In genomic region chr3:127407868-127408574, GRCm38 (mm10) we compare ENCODE assay signal across 8 mouse cellular contexts.
DNase-seq lines count a peak whose midpoint lies in the region; ATAC-seq lines count a peak whose summit lies in the region.

No protein-coding gene starts in this region.

- 9% methylated on average over 9 of the region's 9 CpGs for WGBS in forebrain, embryonic 11.5 days
- 19% methylated on average over 9 of the region's 9 CpGs for WGBS in liver, embryonic 15.5 days (ENCODE audit: insufficient replicate concordance)
- WGBS in stomach, embryonic 16.5 days: 6% methylated on average over 9 of the region's 9 CpGs

- no peak; the same call in 1 of the 2 replicates for ATAC-seq in forebrain, embryonic 11.5 days (replicated peaks; ENCODE audit: low FRiP score)
- peak; percentile 51; the same call in 1 of the 2 replicates for ATAC-seq in liver, embryonic 15.5 days (ENCODE audit: insufficient read depth)
- ATAC-seq in stomach, embryonic 16.5 days (ENCODE audit: insufficient read depth, low FRiP score): peak; percentile 45; the same call in 1 of the 2 replicates

- H3K27ac ChIP-seq in forebrain, embryonic 11.5 days (ENCODE audit: low read depth, low read length): peak overlapping the region; percentile 76
- no peak overlapping the region for H3K27ac ChIP-seq in liver, embryonic 15.5 days (replicated peaks)
- H3K27ac ChIP-seq in stomach, embryonic 16.5 days (ENCODE audit: low read length): no peak overlapping the region

- peak overlapping the region; percentile 77 for H3K9ac ChIP-seq in forebrain, embryonic 11.5 days (ENCODE audit: low read length)
- no peak overlapping the region for H3K9ac ChIP-seq in liver, embryonic 15.5 days
- peak overlapping the region; percentile 70 for H3K9ac ChIP-seq in stomach, embryonic 16.5 days (ENCODE audit: low read length)

- peak overlapping the region; percentile 48 for H3K4me3 ChIP-seq in forebrain, embryonic 11.5 days (ENCODE audit: low read depth, low read length)
- peak overlapping the region; percentile 44 for H3K4me3 ChIP-seq in liver, embryonic 15.5 days (replicated peaks)
- H3K4me3 ChIP-seq in stomach, embryonic 16.5 days (replicated peaks; ENCODE audit: low read length): peak overlapping the region; percentile 54

- H3K9me3 ChIP-seq in forebrain, embryonic 11.5 days (ENCODE audit: control insufficient read depth, low read length): no peaks in the 10 kb centered on the region
- no peaks in the 10 kb centered on the region for H3K9me3 ChIP-seq in liver, embryonic 15.5 days (replicated peaks)
- no peaks in the 10 kb centered on the region for H3K9me3 ChIP-seq in stomach, embryonic 16.5 days (replicated peaks; ENCODE audit: control insufficient read depth, low read length)

- no peaks in the 10 kb centered on the region; the same call in 1 of the 2 replicates for H3K4me1 ChIP-seq in forebrain, embryonic 11.5 days (replicated peaks; ENCODE audit: control insufficient read depth, insufficient read depth, low read length)
- peaks cover 19% of the 10 kb centered on the region for H3K4me1 ChIP-seq in liver, embryonic 15.5 days (replicated peaks)
- H3K4me1 ChIP-seq in stomach, embryonic 16.5 days (ENCODE audit: control insufficient read depth, insufficient read depth, low read length): peaks cover 11% of the 10 kb centered on the region

- H3K36me3 ChIP-seq in forebrain, embryonic 11.5 days (ENCODE audit: control insufficient read depth, insufficient read depth, low read length): no peaks in the 10 kb centered on the region
- H3K36me3 ChIP-seq in liver, embryonic 15.5 days (replicated peaks): no peaks in the 10 kb centered on the region
- H3K36me3 ChIP-seq in stomach, embryonic 16.5 days (ENCODE audit: control insufficient read depth, insufficient read depth, low read length): no peaks in the 10 kb centered on the region

- DNase-seq in cerebellum, postnatal 10 days: peak; percentile 32 to 47
- DNase-seq in cerebellum, adult 9-10 months: no peak
- DNase-seq in 3134 (ENCODE audit: extremely low read depth, insufficient read length, low spot score): peak; percentile 9
- DNase-seq in forebrain, embryonic 11.5 days (ENCODE audit: low spot score): peak; percentile 53
- no peak for DNase-seq in ovary, postnatal 36 days (ENCODE audit: low spot score)
- DNase-seq in gastrocnemius, postnatal 25 days: no peak

- H3K4me2 ChIP-seq in forebrain, embryonic 11.5 days (ENCODE audit: low read depth, low read length, severe bottlenecking): peak overlapping the region; percentile 88
- H3K4me2 ChIP-seq in liver, embryonic 15.5 days: peak overlapping the region; percentile 60
- H3K4me2 ChIP-seq in stomach, embryonic 16.5 days (ENCODE audit: low read depth, low read length): peak overlapping the region; percentile 69

- no peaks in the 10 kb centered on the region for H3K27me3 ChIP-seq in forebrain, embryonic 11.5 days (ENCODE audit: control insufficient read depth, insufficient read depth, low read length)
- 0 out of 2 replicates have a peak, but pooled peaks cover 5% of the 10 kb centered on the region for H3K27me3 ChIP-seq in liver, embryonic 15.5 days
- no peaks in the 10 kb centered on the region for H3K27me3 ChIP-seq in stomach, embryonic 16.5 days (ENCODE audit: control insufficient read depth, insufficient read depth, low read length)

Comparison
In these comparisons a context has a peak if more than half of its experiments do, and no peak if none do; other contexts are left out.
1. DNase-seq: peak in cerebellum, postnatal 10 days (2 of 2), 3134 (single experiment) and forebrain, embryonic 11.5 days (single experiment); none in cerebellum, adult 9-10 months (single experiment), ovary, postnatal 36 days (single experiment) and gastrocnemius, postnatal 25 days (single experiment).
2. Peak in every context shown above with its lines, with median percentiles within 50 percentile points of each other: H3K4me2 ChIP-seq and H3K4me3 ChIP-seq.